Mouse (Mus musculus): ENCODE results near the gene Cyp4a31. TPM values are rescaled to one million over a fixed set of nuclear protein-coding genes. Genes with fewer than 3 reads are reported as not detected.
"Not testable (repeated sequence)": the region's sequence is repeated elsewhere in the genome, so short reads cannot be mapped to it uniquely, and the experiment has no call there.

Cyp4a31 gene
- 8.3 and 19.2 TPM in 2 replicates for total RNA-seq (2014; rRNA removed)
- polyA plus RNA-seq (2012; rRNA removed), result 7.3 and 8.5 TPM in 2 replicates

- no peak within 1 kb of the TSS for H3K9ac ChIP-seq (ENCODE audit: low read depth, low read length)
- no peaks in the 10 kb centered on the region for H3K36me3 ChIP-seq (ENCODE audit: control insufficient read depth, insufficient read depth, low read length)
- 30% methylated on average over 3 of the region's 3 CpGs for WGBS
- no peaks in the 10 kb centered on the region for H3K79me2 ChIP-seq (ENCODE audit: control insufficient read depth, insufficient read depth, low read length)
- peaks cover 5% of the 10 kb centered on the region for H3K4me1 ChIP-seq (ENCODE audit: control insufficient read depth, insufficient read depth, low read length)
- H3K27ac ChIP-seq (replicated peaks; ENCODE audit: insufficient read depth, low read depth, low read length), result peak within 1 kb of the TSS; percentile 72; the same call in 1 of the 2 replicates
- no peak within 1 kb of the TSS for H3K4me3 ChIP-seq (ENCODE audit: insufficient read depth, low read depth, low read length)
- TF ChIP-seq POLR2A (IDR thresholded peaks at IDR 0.05; ENCODE audit: extremely low read depth, insufficient read depth, low read length) (no peak), CTCF (IDR thresholded peaks at IDR 0.05; ENCODE audit: low read depth, low read length) (no peak)
- peak; percentile 53 for DNase-seq (ENCODE audit: extremely low read depth, low read depth, low spot score)
- no peaks in the 10 kb centered on the region for H3K27me3 ChIP-seq (ENCODE audit: control insufficient read depth, insufficient read depth, low read length)
Observed at GRCm38 (mm10) chr4:115563401-115563800, at the start of gene Cyp4a31. Gene Cyp4a31 (plus strand): TSS chr4:115563649.

GRCm38 (mm10) chr4:115513964-115514363, 49.5 kb upstream of the Cyp4a31 start:
- peak; percentile 94 for DNase-seq (ENCODE audit: extremely low read depth, low read depth, low spot score)
- not testable (repeated sequence) for H3K9ac ChIP-seq (ENCODE audit: low read depth, low read length); H3K27me3 ChIP-seq (ENCODE audit: control insufficient read depth, insufficient read depth, low read length); H3K36me3 ChIP-seq (ENCODE audit: control insufficient read depth, insufficient read depth, low read length); H3K4me3 ChIP-seq (ENCODE audit: insufficient read depth, low read depth, low read length); H3K79me2 ChIP-seq (ENCODE audit: control insufficient read depth, insufficient read depth, low read length)
- Histone ChIP-seq H3K27ac (replicated peaks; ENCODE audit: insufficient read depth, low read depth, low read length) (peak overlapping the region; percentile 29), H3K4me1 (ENCODE audit: control insufficient read depth, insufficient read depth, low read length) (peaks cover 10% of the 10 kb centered on the region)

- not testable (repeated sequence) for H3K36me3 ChIP-seq (ENCODE audit: control insufficient read depth, insufficient read depth, low read length); H3K79me2 ChIP-seq (ENCODE audit: control insufficient read depth, insufficient read depth, low read length); H3K27me3 ChIP-seq (ENCODE audit: control insufficient read depth, insufficient read depth, low read length)
- H3K4me3 ChIP-seq (ENCODE audit: insufficient read depth, low read depth, low read length), result peak within 1 kb of the TSS; percentile 37
- 34% methylated on average over 5 of the region's 5 CpGs for WGBS
- peak; percentile 83 for DNase-seq (ENCODE audit: extremely low read depth, low read depth, low spot score)
- TF ChIP-seq POLR2A (IDR thresholded peaks at IDR 0.05; ENCODE audit: extremely low read depth, insufficient read depth, low read length), result 0 out of 2 replicates have a peak, but pooled peaks have one; percentile 35
- peak within 1 kb of the TSS; percentile 68 for H3K9ac ChIP-seq (ENCODE audit: low read depth, low read length)
- H3K4me1 ChIP-seq (ENCODE audit: control insufficient read depth, insufficient read depth, low read length), result peaks cover 16% of the 10 kb centered on the region
- peak within 1 kb of the TSS; percentile 76 for H3K27ac ChIP-seq (replicated peaks; ENCODE audit: insufficient read depth, low read depth, low read length)
Observed at GRCm38 (mm10) chr4:115518000-115518399, 45.4 kb upstream of the Cyp4a31 start, which contains the start of gene Cyp4a10. Gene Cyp4a10 (plus strand): TSS chr4:115518264.

GRCm38 (mm10) chr4:115519444-115519843, 44.0 kb upstream of the Cyp4a31 start:
- no peaks in the 10 kb centered on the region for H3K79me2 ChIP-seq (ENCODE audit: control insufficient read depth, insufficient read depth, low read length)
- 18% methylated on average over 4 of the region's 4 CpGs for WGBS
- no peak for DNase-seq (ENCODE audit: extremely low read depth, low read depth, low spot score)
- peaks cover 9% of the 10 kb centered on the region for H3K36me3 ChIP-seq (ENCODE audit: control insufficient read depth, insufficient read depth, low read length)
- peak overlapping the region; percentile 74 for H3K27ac ChIP-seq (replicated peaks; ENCODE audit: insufficient read depth, low read depth, low read length)
- H3K9ac ChIP-seq (ENCODE audit: low read depth, low read length), result no peak overlapping the region
- H3K27me3 ChIP-seq (ENCODE audit: control insufficient read depth, insufficient read depth, low read length), result no peaks in the 10 kb centered on the region
- TF ChIP-seq CTCF (IDR thresholded peaks at IDR 0.05; ENCODE audit: low read depth, low read length) (no peak), POLR2A (IDR thresholded peaks at IDR 0.05; ENCODE audit: extremely low read depth, insufficient read depth, low read length) (no peak)
- peak overlapping the region; percentile 37; the same call in 1 of the 2 replicates for H3K4me3 ChIP-seq (ENCODE audit: insufficient read depth, low read depth, low read length)
- peaks cover 14% of the 10 kb centered on the region for H3K4me1 ChIP-seq (ENCODE audit: control insufficient read depth, insufficient read depth, low read length)

- H3K9ac ChIP-seq (ENCODE audit: low read depth, low read length), result no peak overlapping the region
- no peaks in the 10 kb centered on the region for H3K27me3 ChIP-seq (ENCODE audit: control insufficient read depth, insufficient read depth, low read length)
- H3K27ac ChIP-seq (replicated peaks; ENCODE audit: insufficient read depth, low read depth, low read length), result no peak overlapping the region
- no peaks in the 10 kb centered on the region for H3K79me2 ChIP-seq (ENCODE audit: control insufficient read depth, insufficient read depth, low read length)
- peaks cover 18% of the 10 kb centered on the region for H3K36me3 ChIP-seq (ENCODE audit: control insufficient read depth, insufficient read depth, low read length)
- DNase-seq (ENCODE audit: extremely low read depth, low read depth, low spot score), result no peak
- no peak overlapping the region for H3K4me3 ChIP-seq (ENCODE audit: insufficient read depth, low read depth, low read length)
- TF ChIP-seq CTCF (IDR thresholded peaks at IDR 0.05; ENCODE audit: low read depth, low read length), result no peak
- no peak for TF ChIP-seq POLR2A (IDR thresholded peaks at IDR 0.05; ENCODE audit: extremely low read depth, insufficient read depth, low read length)
- 99% methylated on average over 2 of the region's 2 CpGs for WGBS
- H3K4me1 ChIP-seq (ENCODE audit: control insufficient read depth, insufficient read depth, low read length), result peaks cover 11% of the 10 kb centered on the region; the same call in 1 of the 2 replicates
Observed at GRCm38 (mm10) chr4:115521766-115522165, 41.7 kb upstream of the Cyp4a31 start.

GRCm38 (mm10) chr4:115545101-115545500, 18.3 kb upstream of the Cyp4a31 start:
- Histone ChIP-seq H3K27me3 (ENCODE audit: control insufficient read depth, insufficient read depth, low read length) (no peaks in the 10 kb centered on the region), H3K4me1 (ENCODE audit: control insufficient read depth, insufficient read depth, low read length) (no peaks in the 10 kb centered on the region), H3K79me2 (ENCODE audit: control insufficient read depth, insufficient read depth, low read length) (no peaks in the 10 kb centered on the region), H3K27ac (replicated peaks; ENCODE audit: insufficient read depth, low read depth, low read length) (no peak overlapping the region), H3K36me3 (ENCODE audit: control insufficient read depth, insufficient read depth, low read length) (no peaks in the 10 kb centered on the region), H3K9ac (ENCODE audit: low read depth, low read length) (no peak overlapping the region), H3K4me3 (ENCODE audit: insufficient read depth, low read depth, low read length) (no peak overlapping the region)
- no peak for DNase-seq (ENCODE audit: extremely low read depth, low read depth, low spot score)
- TF ChIP-seq CTCF (IDR thresholded peaks at IDR 0.05; ENCODE audit: low read depth, low read length), result no peak
- 56% methylated on average over 1 of the region's 1 CpGs for whole genome bisulfite sequencing
